In genomic region chr11:6894911-6895785, GRCm38 (mm10) we compare ENCODE assay signal across 13 mouse cellular contexts. TPM values are rescaled to one million over a fixed set of nuclear protein-coding genes. Genes with fewer than 3 reads are reported as not detected.
DNase-seq lines count a peak whose midpoint lies in the region; ATAC-seq lines count a peak whose summit lies in the region.
"Had no signal": no experiment of that assay in that cellular context is flagged by ENCODE, and none has a peak within 500 bp of the region (broad histone marks: within the 10 kb centered on the region; RNA-seq: fewer than 3 reads in every experiment).

No protein-coding gene starts in this region.

- H3K4me1 ChIP-seq in forebrain, embryonic 12.5 days, result peaks cover 9% of the 10 kb centered on the region; the same call in 1 of the 2 replicates
- peaks cover 11% of the 10 kb centered on the region for H3K4me1 ChIP-seq in forebrain, embryonic 15.5 days

- ATAC-seq in forebrain, embryonic 12.5 days (ENCODE audit: low FRiP score), result peak; percentile 60; the same call in 1 of the 2 replicates
- ATAC-seq in forebrain, embryonic 15.5 days (replicated peaks), result no peak
- no peak for ATAC-seq in megakaryocyte progenitor cell, adult 5-6 weeks (replicated peaks; ENCODE audit: poor library complexity)

- H3K4me3 ChIP-seq in forebrain, embryonic 12.5 days (replicated peaks), result no peak overlapping the region
- H3K4me3 ChIP-seq in forebrain, embryonic 15.5 days, result no peak overlapping the region
- H3K4me3 ChIP-seq: hindbrain, embryonic 15.5 days had no signal

- H3K27ac ChIP-seq in forebrain, embryonic 12.5 days, result no peak overlapping the region
- H3K27ac ChIP-seq in forebrain, embryonic 15.5 days (replicated peaks), result no peak overlapping the region
- H3K27ac ChIP-seq: hindbrain, embryonic 15.5 days had no signal

- 30% methylated on average over 7 of the region's 7 CpGs for WGBS in forebrain, embryonic 12.5 days
- 33% methylated on average over 7 of the region's 7 CpGs for WGBS in forebrain, embryonic 15.5 days

- H3K27me3 ChIP-seq in forebrain, embryonic 12.5 days, result no peaks in the 10 kb centered on the region
- H3K27me3 ChIP-seq in forebrain, embryonic 15.5 days, result no peaks in the 10 kb centered on the region
- H3K27me3 ChIP-seq: hindbrain, embryonic 15.5 days had no signal

- H3K9ac ChIP-seq in forebrain, embryonic 12.5 days, result no peak overlapping the region
- no peak overlapping the region for H3K9ac ChIP-seq in forebrain, embryonic 15.5 days (replicated peaks)
- H3K9ac ChIP-seq: hindbrain, embryonic 15.5 days had no signal

- H3K4me2 ChIP-seq in forebrain, embryonic 12.5 days, result no peak overlapping the region
- H3K4me2 ChIP-seq in forebrain, embryonic 15.5 days (replicated peaks), result no peak overlapping the region
- H3K4me2 ChIP-seq: hindbrain, embryonic 15.5 days had no signal

- no peaks in the 10 kb centered on the region for H3K36me3 ChIP-seq in forebrain, embryonic 12.5 days (replicated peaks)
- no peaks in the 10 kb centered on the region for H3K36me3 ChIP-seq in forebrain, embryonic 15.5 days
- H3K36me3 ChIP-seq: hindbrain, embryonic 15.5 days had no signal

- intact Hi-C loops in left cerebral cortex, postnatal 25 days (cut with DNase I), result loop anchor here (5.0 kb wide), 1 partner anchor 167 kb away; the partner anchor contains the start of gene Adcy1

- peak; percentile 53 for DNase-seq in Muller cell, postnatal 12 days (ENCODE audit: inconsistent ontology term)
- peak; percentile 31 for DNase-seq in embryo, embryonic 10.5 days (ENCODE audit: low spot score)
- DNase-seq in kidney, postnatal 10 days, result peak; percentile 56
- no peak for DNase-seq in natural killer cell, adult 2 months (ENCODE audit: low spot score in 2 of 2)
- no peak for DNase-seq in left cerebral cortex, postnatal 25 days (ENCODE audit: low spot score in 2 of 2)
- DNase-seq: gastrocnemius, postnatal 36 days; lung, adult 2 months had no signal

- H3K9me3 ChIP-seq in forebrain, embryonic 12.5 days, result no peaks in the 10 kb centered on the region
- H3K9me3 ChIP-seq in forebrain, embryonic 15.5 days, result no peaks in the 10 kb centered on the region
- H3K9me3 ChIP-seq: hindbrain, embryonic 15.5 days had no signal

RNA-seq across cellular contexts. Expression of gene Gm11983, which starts 57.7 kb away (rescaled TPM):
- polyA plus RNA-seq in forebrain, embryonic 12.5 days (2016; fragmentation: Nextera tagmentation; extraction: Ambion mirVana), result not detected in 2 replicates
- not detected in 2 replicates for polyA plus RNA-seq in forebrain, embryonic 15.5 days (2015; fragmentation: Nextera tagmentation; extraction: Ambion mirVana)
- not detected in 2 replicates for total RNA-seq in megakaryocyte progenitor cell, adult 5-6 weeks (2015)
- total RNA-seq in megakaryocyte progenitor cell, adult 5-6 weeks (2017), result not detected in 2 replicates
- not detected for total RNA-seq in left cerebral cortex, postnatal 25 days (2021)
- total RNA-seq: gastrocnemius, postnatal 36 days; neutrophil, adult 5-6 weeks had no signal
- polyA plus RNA-seq: cortical plate, adult 2 months; hindbrain, embryonic 15.5 days; lung, adult 2 months had no signal

Comparison
In these comparisons a context has a peak if more than half of its experiments do, and no peak if none do; other contexts are left out.
1. DNase-seq: peak in Muller cell, postnatal 12 days (single experiment), embryo, embryonic 10.5 days (single experiment) and kidney, postnatal 10 days (single experiment); none in natural killer cell, adult 2 months (0 of 2) and left cerebral cortex, postnatal 25 days (0 of 2).